Mouse (Mus musculus): ENCODE results near the gene Fmo3. TPM values are rescaled to one million over a fixed set of nuclear protein-coding genes. Genes with fewer than 3 reads are reported as not detected.

Fmo3 gene
- total RNA-seq, 2 experiments from 2014 or later, result not detected

- ATAC-seq (ENCODE audit: poor library complexity, severe bottlenecking), result no peak
Measured at GRCm38 (mm10) chr1:162931880-162932279, 52.4 kb downstream of the Fmo3 start.

- no peak for ATAC-seq (ENCODE audit: poor library complexity, severe bottlenecking)
Measured at GRCm38 (mm10) chr1:162931310-162931875, 52.9 kb downstream of the Fmo3 start.

GRCm38 (mm10) chr1:162930631-162931030, 53.7 kb downstream of the Fmo3 start:
- ATAC-seq (ENCODE audit: poor library complexity, severe bottlenecking), result no peak

GRCm38 (mm10) chr1:162929146-162929545, 55.2 kb downstream of the Fmo3 start:
- ATAC-seq (ENCODE audit: poor library complexity, severe bottlenecking), result no peak

DNA sequence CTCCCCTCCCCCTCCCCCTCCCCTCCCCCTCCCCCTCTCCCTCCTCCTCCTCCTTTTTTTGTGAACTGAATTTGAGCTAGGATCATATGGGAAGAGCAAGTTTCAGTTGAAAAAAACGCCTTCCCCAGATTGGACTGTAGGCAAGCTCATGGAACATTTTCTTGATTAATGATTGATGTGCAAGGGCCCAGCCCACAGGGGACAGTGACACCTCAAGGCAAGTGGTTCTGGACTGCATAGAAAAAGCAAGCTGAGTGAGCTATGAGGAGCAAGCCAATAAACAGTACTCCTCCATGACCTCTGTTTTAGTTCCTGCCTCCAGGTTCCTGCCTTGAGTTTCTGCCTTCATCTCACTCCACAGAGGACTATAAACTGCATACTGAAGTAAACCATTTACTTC, 59.2 kb downstream of the Fmo3 start:
- no peak for ATAC-seq (ENCODE audit: poor library complexity, severe bottlenecking)

DNA sequence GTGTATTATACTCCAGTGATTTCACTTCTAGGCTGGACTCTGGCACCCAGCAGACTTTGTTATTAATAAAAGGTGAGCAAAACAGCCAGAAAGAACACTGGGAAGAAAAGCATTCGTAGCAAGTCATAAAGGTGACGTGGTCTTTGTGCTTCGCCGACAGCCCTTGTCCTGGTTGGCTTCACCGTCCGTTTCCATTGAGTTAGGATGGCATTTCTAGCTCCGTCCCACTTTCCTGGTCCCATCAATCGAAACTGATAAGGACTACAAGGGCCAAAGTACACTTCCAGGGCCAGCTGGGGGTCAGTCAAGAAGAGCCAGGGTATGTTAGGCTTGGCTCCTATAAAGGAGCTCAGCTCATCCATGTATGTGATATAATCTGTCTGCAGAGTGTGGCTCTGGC, 67.7 kb downstream of the Fmo3 start:
- no peak for ATAC-seq (ENCODE audit: poor library complexity, severe bottlenecking)

- ATAC-seq (ENCODE audit: poor library complexity, severe bottlenecking), result no peak
Measured at GRCm38 (mm10) chr1:162914932-162915556, 69.3 kb downstream of the Fmo3 start.

DNA sequence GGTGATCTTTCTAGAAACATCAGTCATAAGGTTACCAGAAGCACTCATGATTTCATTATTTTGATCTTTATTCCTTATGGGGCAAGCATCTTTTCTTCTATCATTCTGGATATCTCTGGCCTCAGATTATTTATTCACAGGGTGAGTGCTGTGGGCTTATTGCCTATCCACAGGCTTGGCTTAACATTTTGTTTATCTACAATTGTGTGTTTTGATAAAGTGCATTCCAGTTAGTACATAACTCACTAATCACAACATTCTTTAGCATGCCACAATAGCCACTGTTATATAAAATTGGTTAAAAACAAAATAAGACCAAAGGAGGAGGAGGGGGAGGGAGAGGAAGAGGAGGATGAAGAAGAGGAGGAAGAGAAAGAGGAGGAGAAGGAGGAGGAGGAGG, 72.2 kb downstream of the Fmo3 start:
- ATAC-seq (ENCODE audit: poor library complexity, severe bottlenecking), result no peak

Other genes starting within 250 kb of the Fmo3 start
- 175 and 178 TPM in 2 replicates for gene Prrc2c, start 244.0 kb downstream of the Fmo3 start, total RNA-seq (2015)
- gene Prrc2c, start 244.0 kb downstream of the Fmo3 start, total RNA-seq (2017), result 84.4 and 125 TPM in 2 replicates
- gene Fmo4, start 170.6 kb downstream of the Fmo3 start, total RNA-seq (2015), result not detected in 2 replicates
- not detected in 2 replicates for gene Fmo4, start 170.6 kb downstream of the Fmo3 start, total RNA-seq (2017)
- not detected in 2 replicates for gene Fmo1, start 117.9 kb downstream of the Fmo3 start, total RNA-seq (2015)
- gene Fmo1, start 117.9 kb downstream of the Fmo3 start, total RNA-seq (2017), result 0.41 TPM in 1 of 2 replicates, not detected in the other
- gene Fmo2, start 85.8 kb downstream of the Fmo3 start, total RNA-seq (2015), result 0.16 TPM in 1 of 2 replicates, not detected in the other
- gene Fmo2, start 85.8 kb downstream of the Fmo3 start, total RNA-seq (2017), result not detected in 2 replicates
- gene Fmo6, start 47.0 kb downstream of the Fmo3 start, total RNA-seq (2015), result not detected in 2 replicates
- gene Fmo6, start 47.0 kb downstream of the Fmo3 start, total RNA-seq (2017), result not detected in 2 replicates
- gene Mroh9, start 101.1 kb upstream of the Fmo3 start, total RNA-seq (2015), result not detected in 2 replicates
- gene Mroh9, start 101.1 kb upstream of the Fmo3 start, total RNA-seq (2017), result not detected in 2 replicates